Mouse (Mus musculus): ENCODE measurements around the gene Umodl1.

Umodl1 gene

GRCm38 (mm10) chr17:31038381-31038780 lies 83.9 kb downstream of the Umodl1 start:
- DNase-seq (ENCODE audit: low spot score) = no peak

GRCm38 (mm10) chr17:31039626-31040025 lies 85.2 kb downstream of the Umodl1 start:
- DNase-seq (ENCODE audit: low spot score) = no peak

DNA sequence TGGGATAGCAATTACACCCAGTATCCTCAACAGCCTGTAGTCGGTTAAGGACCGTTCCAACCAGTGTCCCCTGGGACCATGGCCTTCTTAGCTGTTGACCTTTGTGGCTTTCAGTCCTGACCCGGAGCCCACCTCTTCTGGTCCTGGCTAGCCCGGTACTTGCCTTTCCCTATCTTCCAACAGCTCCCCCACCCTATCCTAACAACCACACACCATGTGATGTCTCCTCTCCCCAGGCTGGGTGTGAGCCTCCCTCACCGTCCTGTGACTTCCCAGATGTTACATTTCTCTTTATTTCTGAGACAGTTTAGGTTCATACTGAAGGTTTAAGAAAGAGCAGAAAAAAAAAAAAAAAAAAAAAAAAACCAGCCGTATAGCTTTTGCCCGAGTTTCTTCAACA lies 86.0 kb downstream of the Umodl1 start:
- no peak for DNase-seq (ENCODE audit: low spot score)

GRCm38 (mm10) chr17:31042751-31043150 lies 88.3 kb downstream of the Umodl1 start:
- DNase-seq (ENCODE audit: low spot score) = no peak

DNA sequence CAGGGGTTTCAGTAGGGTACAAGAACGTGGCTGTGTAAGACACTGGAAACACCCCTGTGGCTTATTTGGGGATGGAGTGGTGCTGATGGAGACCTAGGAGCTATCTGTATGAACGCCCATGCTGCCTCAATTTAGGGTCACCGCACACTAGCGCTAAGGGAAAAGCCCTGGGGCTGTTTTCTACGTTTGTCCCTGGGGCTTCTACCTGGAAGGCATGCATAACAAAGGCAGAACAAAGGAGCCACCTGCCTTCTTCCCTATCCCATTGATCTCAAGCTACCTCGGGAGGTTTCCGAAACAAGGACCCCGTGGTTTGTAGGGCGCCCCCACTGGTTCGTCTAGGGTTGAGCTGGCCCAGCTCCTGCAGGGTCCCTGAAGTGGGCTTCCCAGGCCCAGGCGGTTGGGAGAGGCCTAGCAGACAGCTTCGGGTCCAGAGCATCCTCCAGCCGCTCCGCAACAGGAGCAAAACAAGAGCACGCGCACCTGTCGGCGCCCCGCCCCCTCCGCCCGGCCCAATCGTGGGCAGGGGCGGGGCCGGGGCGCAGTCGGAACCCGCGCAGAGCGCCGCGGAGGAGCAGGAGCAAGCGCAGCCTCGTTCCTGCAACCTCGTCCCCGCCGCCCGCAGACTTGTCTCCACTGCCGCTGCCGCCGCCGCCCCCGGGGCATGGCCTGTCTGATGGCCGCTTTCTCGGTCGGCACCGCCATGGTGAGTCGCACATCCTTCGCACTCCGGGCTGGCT lies 102.9 kb downstream of the Umodl1 start, which contains the start of gene Abcg1:
TSS of gene Abcg1 (plus strand) at position 525 of the 740 bp plus-strand sequence.
- DNase-seq (ENCODE audit: low spot score) = no peak

DNA sequence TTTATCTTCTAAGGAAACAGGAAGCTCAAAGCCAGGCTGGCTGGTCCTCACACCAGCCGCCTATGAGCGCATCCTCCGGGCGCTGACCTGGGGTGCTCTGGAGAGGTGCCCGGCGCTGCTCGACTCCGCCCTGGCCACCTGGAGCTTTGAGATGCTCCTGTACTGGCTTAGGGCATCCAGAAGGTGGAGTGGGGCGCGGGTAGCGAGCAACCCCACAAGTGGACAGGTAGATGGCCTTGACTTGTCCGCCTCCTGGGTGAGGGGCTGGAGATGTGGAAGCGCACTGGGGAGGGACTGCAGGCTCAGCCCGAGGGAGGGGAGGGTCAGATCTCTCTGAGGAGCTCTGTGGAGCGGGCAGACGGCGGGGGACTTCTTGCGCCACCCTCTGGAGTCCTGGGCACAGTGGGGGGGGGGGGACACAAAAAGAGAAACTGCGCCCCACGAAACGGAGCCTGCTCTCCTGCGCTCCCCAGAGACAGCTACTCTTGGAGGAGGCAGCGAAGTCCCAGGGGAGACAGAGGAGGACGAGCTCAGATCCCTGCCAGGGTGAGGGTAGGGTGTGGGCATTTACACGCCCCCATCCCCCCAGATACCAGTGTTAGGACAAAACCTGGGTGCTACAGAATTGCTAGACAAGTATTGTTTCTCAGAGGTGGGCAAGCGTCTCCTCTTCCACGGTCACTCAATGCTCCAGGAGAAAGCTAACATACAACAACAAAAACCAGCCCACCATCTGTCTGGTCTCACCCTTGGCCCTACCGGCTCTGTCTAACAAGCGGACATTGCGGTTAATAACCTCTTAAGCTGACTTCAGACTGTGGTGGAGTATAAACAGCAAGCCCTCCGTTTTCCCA lies 103.7 kb downstream of the Umodl1 start:
- DNase-seq (ENCODE audit: low spot score) = no peak

DNA sequence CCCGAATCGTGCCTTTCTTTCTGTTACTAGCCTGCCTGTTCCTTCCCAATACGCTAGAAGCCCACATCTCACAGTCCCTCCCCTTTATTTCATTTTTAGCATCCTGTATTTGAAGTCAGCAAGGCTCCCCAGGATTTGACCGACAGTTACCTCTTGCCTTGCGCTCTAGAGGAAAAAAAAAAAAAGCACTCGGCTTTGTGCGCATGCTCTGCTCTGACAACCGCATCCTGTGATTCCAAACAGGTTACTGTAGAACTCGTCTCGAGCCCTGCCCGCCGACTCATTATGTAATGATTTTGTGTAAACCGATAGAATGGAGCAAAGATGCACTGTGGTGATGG lies 104.3 kb downstream of the Umodl1 start:
- DNase-seq (ENCODE audit: low spot score) = no peak

GRCm38 (mm10) chr17:31060196-31060587 lies 105.8 kb downstream of the Umodl1 start:
- no peak for DNase-seq (ENCODE audit: low spot score)

Measured in layer of hippocampus, adult 9-10 months (tissue).